Comparison of ENCODE assay signal across 9 mouse cellular contexts in the genomic region with DNA sequence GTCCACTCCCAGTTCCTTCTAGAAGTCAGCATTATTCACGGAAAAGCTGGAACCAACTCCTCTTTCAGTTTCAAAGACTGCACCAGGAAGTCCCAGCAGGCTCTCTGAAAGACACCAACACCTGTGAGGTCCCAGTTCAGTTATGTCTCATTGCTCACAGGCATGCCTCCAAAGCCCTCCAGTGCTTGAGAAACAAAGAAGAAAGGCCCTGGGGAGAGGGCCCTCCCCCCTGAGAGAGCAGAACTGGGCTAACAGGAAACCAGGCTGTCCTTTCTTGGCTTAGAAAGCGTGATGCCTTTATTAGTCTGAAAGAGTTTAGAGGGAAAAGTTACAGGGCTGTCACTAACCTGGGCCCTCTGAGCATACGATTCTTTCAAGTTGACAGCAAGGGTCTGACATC. TPM values are rescaled to one million over a fixed set of nuclear protein-coding genes. Genes with fewer than 3 reads are reported as not detected.
DNase-seq lines count a peak whose midpoint lies in the region; ATAC-seq lines count a peak whose summit lies in the region.
"Had no signal": no experiment of that assay in that cellular context is flagged by ENCODE, and none has a peak within 500 bp of the region (broad histone marks: within the 10 kb centered on the region; RNA-seq: fewer than 3 reads in every experiment).

No protein-coding gene starts in this region.

- no peak overlapping the region for H3K27ac ChIP-seq in embryonic facial prominence, embryonic 14.5 days (replicated peaks; ENCODE audit: low read depth, low read length)
- H3K27ac ChIP-seq in embryonic facial prominence, embryonic 10.5 days (replicated peaks) = no peak overlapping the region
- peak overlapping the region; percentile 6 for H3K27ac ChIP-seq in lung, embryonic 16.5 days (ENCODE audit: low read length)
- H3K27ac ChIP-seq: stomach, embryonic 15.5 days had no signal

- H3K9ac ChIP-seq in embryonic facial prominence, embryonic 14.5 days (ENCODE audit: low read depth, low read length) = no peak overlapping the region
- no peak overlapping the region for H3K9ac ChIP-seq in lung, embryonic 16.5 days (ENCODE audit: low read length)
- H3K9ac ChIP-seq: stomach, embryonic 15.5 days had no signal

- no peaks in the 10 kb centered on the region for H3K36me3 ChIP-seq in embryonic facial prominence, embryonic 14.5 days (ENCODE audit: control insufficient read depth, insufficient read depth, low read length)
- H3K36me3 ChIP-seq in embryonic facial prominence, embryonic 10.5 days (replicated peaks) = no peaks in the 10 kb centered on the region
- H3K36me3 ChIP-seq in lung, embryonic 16.5 days (ENCODE audit: control insufficient read depth, insufficient read depth, low read length) = no peaks in the 10 kb centered on the region
- H3K36me3 ChIP-seq: stomach, embryonic 15.5 days had no signal

- no peaks in the 10 kb centered on the region for H3K27me3 ChIP-seq in embryonic facial prominence, embryonic 14.5 days (replicated peaks; ENCODE audit: control insufficient read depth, insufficient read depth, low read length)
- H3K27me3 ChIP-seq in embryonic facial prominence, embryonic 10.5 days (replicated peaks; ENCODE audit: low read depth, poor library complexity, severe bottlenecking) = no peaks in the 10 kb centered on the region
- H3K27me3 ChIP-seq in lung, embryonic 16.5 days (ENCODE audit: control insufficient read depth, insufficient read depth, low read depth, low read length) = no peaks in the 10 kb centered on the region
- H3K27me3 ChIP-seq: stomach, embryonic 15.5 days had no signal

- no peaks in the 10 kb centered on the region for H3K9me3 ChIP-seq in embryonic facial prominence, embryonic 14.5 days (ENCODE audit: control insufficient read depth, low read length)
- no peaks in the 10 kb centered on the region for H3K9me3 ChIP-seq in embryonic facial prominence, embryonic 10.5 days
- H3K9me3 ChIP-seq in lung, embryonic 16.5 days (ENCODE audit: control insufficient read depth, low read length) = no peaks in the 10 kb centered on the region
- H3K9me3 ChIP-seq: stomach, embryonic 15.5 days had no signal

- DNase-seq in embryonic facial prominence, embryonic 14.5 days (ENCODE audit: low spot score) = peak; percentile 51
- DNase-seq in embryonic facial prominence, embryonic 10.5 days (ENCODE audit: low spot score) = no peak
- DNase-seq in A20 (ENCODE audit: low read depth, low spot score) = peak; percentile 59
- peak; percentile 60 for DNase-seq in induced T-regulatory cell, adult 2 months (ENCODE audit: low read depth)
- peak; percentile 75 for DNase-seq in thymus, postnatal 4 days
- no peak for DNase-seq in cerebellum, adult 18-20 months
- DNase-seq in layer of hippocampus, postnatal 14 days (ENCODE audit: low spot score in 2 of 2) = no peak

- no peak overlapping the region for H3K4me2 ChIP-seq in embryonic facial prominence, embryonic 14.5 days (ENCODE audit: low read depth, low read length)
- no peak overlapping the region for H3K4me2 ChIP-seq in lung, embryonic 16.5 days (ENCODE audit: low read depth, low read length)
- H3K4me2 ChIP-seq: stomach, embryonic 15.5 days had no signal

- no peak overlapping the region for H3K4me3 ChIP-seq in embryonic facial prominence, embryonic 14.5 days (ENCODE audit: low read depth, low read length)
- no peak overlapping the region for H3K4me3 ChIP-seq in embryonic facial prominence, embryonic 10.5 days
- no peak overlapping the region for H3K4me3 ChIP-seq in lung, embryonic 16.5 days (ENCODE audit: low read length)
- H3K4me3 ChIP-seq: stomach, embryonic 15.5 days had no signal

- WGBS in embryonic facial prominence, embryonic 14.5 days = 42% methylated on average over 3 of the region's 3 CpGs
- 50% methylated on average over 3 of the region's 3 CpGs for WGBS in embryonic facial prominence, embryonic 10.5 days
- WGBS in lung, embryonic 16.5 days = 30% methylated on average over 3 of the region's 3 CpGs

- no peaks in the 10 kb centered on the region for H3K4me1 ChIP-seq in embryonic facial prominence, embryonic 14.5 days (ENCODE audit: control insufficient read depth, insufficient read depth, low read length)
- peaks cover 5% of the 10 kb centered on the region; the same call in 1 of the 2 replicates for H3K4me1 ChIP-seq in embryonic facial prominence, embryonic 10.5 days
- 0 out of 2 replicates have a peak, but pooled peaks cover 6% of the 10 kb centered on the region for H3K4me1 ChIP-seq in lung, embryonic 16.5 days (replicated peaks; ENCODE audit: control insufficient read depth, insufficient read depth, low read length)
- H3K4me1 ChIP-seq: stomach, embryonic 15.5 days had no signal

- peak; percentile 57 for ATAC-seq in embryonic facial prominence, embryonic 14.5 days (ENCODE audit: low read depth)
- peak; percentile 34; the same call in 1 of the 2 replicates for ATAC-seq in lung, embryonic 16.5 days (ENCODE audit: low read depth)

RNA-seq across cellular contexts. Expression of a gene that starts 22.5 kb away (rescaled TPM):
- 82.8 and 85.4 TPM in 2 replicates for polyA plus RNA-seq in embryonic facial prominence, embryonic 14.5 days (2014; fragmentation: Nextera tagmentation; extraction: Ambion mirVana)
- 87.3 and 90.3 TPM in 2 replicates for polyA plus RNA-seq in embryonic facial prominence, embryonic 10.5 days (2016; fragmentation: Nextera tagmentation; extraction: Ambion mirVana)
- polyA plus RNA-seq in lung, embryonic 16.5 days (2015; fragmentation: Nextera tagmentation; extraction: Ambion mirVana) = 63.1 and 65.3 TPM in 2 replicates
- total RNA-seq in layer of hippocampus, postnatal 14 days (2021) = 100 to 1,000 TPM; 102 to 103 TPM

RNA-seq across cellular contexts. Expression of a gene that starts 25.9 kb away (rescaled TPM):
- polyA plus RNA-seq in embryonic facial prominence, embryonic 14.5 days (2014; fragmentation: Nextera tagmentation; extraction: Ambion mirVana) = 57.4 and 60.4 TPM in 2 replicates
- 71.1 and 71.6 TPM in 2 replicates for polyA plus RNA-seq in embryonic facial prominence, embryonic 10.5 days (2016; fragmentation: Nextera tagmentation; extraction: Ambion mirVana)
- polyA plus RNA-seq in lung, embryonic 16.5 days (2015; fragmentation: Nextera tagmentation; extraction: Ambion mirVana) = 56.2 and 59.9 TPM in 2 replicates
- total RNA-seq in layer of hippocampus, postnatal 14 days (2021) = 10 to 100 TPM; 42.9 to 46.1 TPM

Comparison
In these comparisons a context has a peak if more than half of its experiments do, and no peak if none do; other contexts are left out.
1. DNase-seq: peak in embryonic facial prominence, embryonic 14.5 days (single experiment), A20 (single experiment), induced T-regulatory cell, adult 2 months (single experiment) and thymus, postnatal 4 days (single experiment); none in embryonic facial prominence, embryonic 10.5 days (single experiment), cerebellum, adult 18-20 months (0 of 2) and layer of hippocampus, postnatal 14 days (0 of 2).